Mouse (Mus musculus) neural tube, embryonic 15.5 days (tissue): Measurements from ENCODE around the gene Olig1. TPM values are rescaled to one million over a fixed set of nuclear protein-coding genes. Genes with fewer than 3 reads are reported as not detected.
"Not testable (repeated sequence)": the region's sequence is repeated elsewhere in the genome, so short reads cannot be mapped to it uniquely, and the experiment has no call there.

Source experiments
- ATAC-seq: fragments of 200-750 bp; cut with Nextera tagmentation; 2 replicates; pipeline ENCODE4 v1.8.0; 2017; ENCODE audit warnings: mild to moderate bottlenecking, moderate TSS enrichment, moderate library complexity; ENCODE audit not compliant: low FRiP score
- H3K27ac ChIP-seq: fragments of 300-500 bp; sonication (generic); replicated peaks from 2 replicates; pipeline ENCODE4 v1.5.1; 2015; ENCODE audit warnings: mild to moderate bottlenecking, inconsistent platforms
- H3K27me3 ChIP-seq: fragments of 300-500 bp; sonication (generic); replicated peaks from 2 replicates; pipeline ENCODE4 v1.6.1; 2015; ENCODE audit warnings: inconsistent platforms
- H3K36me3 ChIP-seq: fragments of 300-500 bp; sonication (generic); 2 replicates; pipeline ENCODE4 v1.6.1; 2015; ENCODE audit warnings: inconsistent platforms
- H3K4me1 ChIP-seq: fragments of 300-500 bp; sonication (generic); 2 replicates; pipeline ENCODE4 v1.6.1; 2015; ENCODE audit warnings: inconsistent platforms
- H3K4me2 ChIP-seq: fragments of 300-500 bp; sonication (generic); 2 replicates; pipeline ENCODE4 v1.6.1; 2015; ENCODE audit warnings: inconsistent platforms, mild to moderate bottlenecking, moderate library complexity
- H3K4me3 ChIP-seq: fragments of 300-500 bp; sonication (generic); replicated peaks from 2 replicates; pipeline ENCODE4 v1.5.1; 2015; ENCODE audit warnings: mild to moderate bottlenecking, inconsistent platforms
- H3K9ac ChIP-seq: fragments of 300-500 bp; sonication (generic); replicated peaks from 2 replicates; pipeline ENCODE4 v1.6.1; 2015; ENCODE audit warnings: mild to moderate bottlenecking, inconsistent platforms
- H3K9me3 ChIP-seq: fragments of 300-500 bp; sonication (generic); replicated peaks from 2 replicates; pipeline ENCODE4 v1.6.1; 2016; ENCODE audit warnings: inconsistent platforms
- WGBS: fragments of 180-500 bp; shearing (Covaris S2); methylation state at CpG from one replicate; pipeline ENCODE4 v1.1.7; 2015; ENCODE audit warnings: mixed read lengths; 5-methylcytosine and 5-hydroxymethylcytosine counted together
- polyA plus RNA-seq: library from polyadenylated mRNA; unstranded; fragments of >200 nt; fragmentation: Nextera tagmentation; extraction: Ambion mirVana; gene quantifications from 2 replicates; pipeline ENCODE4 v1.2.1, GENCODE M21; 2015

The Olig1 gene
- polyA plus RNA-seq, 1 experiment from 2014 or later: 86.7 TPM

- Histone ChIP-seq H3K27ac (no peak overlapping the region), H3K4me3 (peak overlapping the region; percentile 26), H3K9ac (no peak overlapping the region), H3K27me3 (peaks cover 94% of the 10 kb centered on the region), H3K4me1 (peaks cover 32% of the 10 kb centered on the region), H3K4me2 (no peak overlapping the region; the same call in 1 of the 2 replicates), H3K36me3 (no peaks in the 10 kb centered on the region), H3K9me3 (no peaks in the 10 kb centered on the region)
- ATAC-seq: no peak
- under 1% methylated on average over 6 of the region's 6 CpGs for WGBS
Measured at GRCm38 (mm10) chr16:91227760-91228043, 41.9 kb upstream of the Olig1 start.

- ATAC-seq: no peak
- H3K27ac ChIP-seq: no peak overlapping the region
- H3K4me2 ChIP-seq: no peak overlapping the region
- H3K36me3 ChIP-seq: no peaks in the 10 kb centered on the region
- 2% methylated on average over 30 of the region's 30 CpGs for WGBS
- H3K4me1 ChIP-seq: peaks cover 26% of the 10 kb centered on the region
- H3K9me3 ChIP-seq: no peaks in the 10 kb centered on the region
- no peak overlapping the region for H3K9ac ChIP-seq
- peak overlapping the region; percentile 26 for H3K4me3 ChIP-seq
- peaks cover 94% of the 10 kb centered on the region for H3K27me3 ChIP-seq
Measured at GRCm38 (mm10) chr16:91228238-91229071, 41.1 kb upstream of the Olig1 start.

- Histone ChIP-seq H3K9me3 (no peaks in the 10 kb centered on the region), H3K4me1 (peaks cover 26% of the 10 kb centered on the region), H3K4me3 (peak overlapping the region; percentile 26; the same call in 1 of the 2 replicates), H3K27ac (no peak overlapping the region), H3K27me3 (peaks cover 94% of the 10 kb centered on the region), H3K9ac (no peak overlapping the region), H3K36me3 (no peaks in the 10 kb centered on the region), H3K4me2 (no peak overlapping the region)
- ATAC-seq: no peak
- under 1% methylated on average over 10 of the region's 10 CpGs for WGBS
Measured at GRCm38 (mm10) chr16:91229072-91229348, 40.6 kb upstream of the Olig1 start.

- H3K9me3 ChIP-seq: no peaks in the 10 kb centered on the region
- no peak overlapping the region for H3K27ac ChIP-seq
- H3K4me3 ChIP-seq: no peak overlapping the region; the same call in 1 of the 2 replicates
- no peaks in the 10 kb centered on the region for H3K36me3 ChIP-seq
- H3K27me3 ChIP-seq: peaks cover 94% of the 10 kb centered on the region
- WGBS: 8% methylated on average over 8 of the region's 8 CpGs
- H3K4me2 ChIP-seq: 0 out of 2 replicates have a peak overlapping the region, but pooled peaks have one; percentile 17
- no peak overlapping the region for H3K9ac ChIP-seq
- peaks cover 26% of the 10 kb centered on the region for H3K4me1 ChIP-seq
- ATAC-seq: no peak
Measured at GRCm38 (mm10) chr16:91229643-91230042, 39.9 kb upstream of the Olig1 start.

- Histone ChIP-seq H3K4me1 (peaks cover 9% of the 10 kb centered on the region), H3K27ac (no peak overlapping the region), H3K4me2 (no peak overlapping the region; the same call in 1 of the 2 replicates), H3K36me3 (no peaks in the 10 kb centered on the region), H3K27me3 (peaks cover 94% of the 10 kb centered on the region), H3K9me3 (no peaks in the 10 kb centered on the region), H3K4me3 (no peak overlapping the region), H3K9ac (no peak overlapping the region)
- 3% methylated on average over 26 of the region's 26 CpGs for WGBS
- no peak for ATAC-seq
Measured at GRCm38 (mm10) chr16:91231781-91232469, 37.6 kb upstream of the Olig1 start.

GRCm38 (mm10) chr16:91232470-91233240, 36.9 kb upstream of the Olig1 start:
- no peak for ATAC-seq
- Histone ChIP-seq H3K4me1 (peaks cover 5% of the 10 kb centered on the region), H3K27me3 (peaks cover 94% of the 10 kb centered on the region), H3K4me2 (no peak overlapping the region; the same call in 1 of the 2 replicates), H3K27ac (no peak overlapping the region), H3K9ac (no peak overlapping the region), H3K36me3 (no peaks in the 10 kb centered on the region), H3K9me3 (no peaks in the 10 kb centered on the region), H3K4me3 (no peak overlapping the region)
- 3% methylated on average over 25 of the region's 25 CpGs for WGBS

GRCm38 (mm10) chr16:91233241-91233944, 36.2 kb upstream of the Olig1 start:
- H3K9me3 ChIP-seq: no peaks in the 10 kb centered on the region
- H3K4me1 ChIP-seq: peaks cover 5% of the 10 kb centered on the region
- no peak overlapping the region for H3K27ac ChIP-seq
- no peak overlapping the region for H3K9ac ChIP-seq
- H3K27me3 ChIP-seq: peaks cover 97% of the 10 kb centered on the region
- H3K4me2 ChIP-seq: no peak overlapping the region
- H3K36me3 ChIP-seq: no peaks in the 10 kb centered on the region
- WGBS: 12% methylated on average over 11 of the region's 11 CpGs
- H3K4me3 ChIP-seq: no peak overlapping the region
- peak; percentile 73; the same call in 1 of the 2 replicates for ATAC-seq

GRCm38 (mm10) chr16:91239024-91239423, 30.5 kb upstream of the Olig1 start:
- Histone ChIP-seq H3K27me3 (peaks cover 96% of the 10 kb centered on the region), H3K9ac (no peak overlapping the region), H3K4me3 (no peak overlapping the region), H3K27ac (no peak overlapping the region), H3K36me3 (no peaks in the 10 kb centered on the region), H3K4me2 (no peak overlapping the region), H3K4me1 (no peaks in the 10 kb centered on the region), H3K9me3 (no peaks in the 10 kb centered on the region)
- ATAC-seq: no peak
- 65% methylated on average over 4 of the region's 4 CpGs for WGBS

- no peaks in the 10 kb centered on the region for H3K36me3 ChIP-seq
- H3K4me3 ChIP-seq: no peak overlapping the region
- H3K9me3 ChIP-seq: no peaks in the 10 kb centered on the region
- no peak overlapping the region for H3K9ac ChIP-seq
- WGBS: 10% methylated on average over 9 of the region's 9 CpGs
- H3K27ac ChIP-seq: no peak overlapping the region
- no peak for ATAC-seq
- no peak overlapping the region for H3K4me2 ChIP-seq
- no peaks in the 10 kb centered on the region for H3K4me1 ChIP-seq
- peaks cover 57% of the 10 kb centered on the region for H3K27me3 ChIP-seq
Measured at GRCm38 (mm10) chr16:91246292-91246691, 23.3 kb upstream of the Olig1 start.

GRCm38 (mm10) chr16:91255419-91256164, 14.0 kb upstream of the Olig1 start:
- H3K27me3 ChIP-seq: peaks cover 50% of the 10 kb centered on the region
- not testable (repeated sequence) for H3K27ac ChIP-seq, H3K36me3 ChIP-seq, H3K4me3 ChIP-seq, H3K4me2 ChIP-seq, H3K9me3 ChIP-seq, H3K4me1 ChIP-seq, H3K9ac ChIP-seq, ATAC-seq
- WGBS: 7% methylated on average over 18 of the region's 28 CpGs

- Histone ChIP-seq H3K27me3 (peaks cover 81% of the 10 kb centered on the region), H3K9me3 (no peaks in the 10 kb centered on the region), H3K36me3 (no peaks in the 10 kb centered on the region), H3K4me1 (no peaks in the 10 kb centered on the region), H3K4me3 (no peak overlapping the region), H3K9ac (no peak overlapping the region), H3K27ac (no peak overlapping the region), H3K4me2 (no peak overlapping the region)
- no peak for ATAC-seq
- 61% methylated on average over 3 of the region's 3 CpGs for WGBS
Measured at GRCm38 (mm10) chr16:91258956-91259355, 10.6 kb upstream of the Olig1 start.
